7 mouse cellular contexts compared by ENCODE assay signal in the genomic region with DNA sequence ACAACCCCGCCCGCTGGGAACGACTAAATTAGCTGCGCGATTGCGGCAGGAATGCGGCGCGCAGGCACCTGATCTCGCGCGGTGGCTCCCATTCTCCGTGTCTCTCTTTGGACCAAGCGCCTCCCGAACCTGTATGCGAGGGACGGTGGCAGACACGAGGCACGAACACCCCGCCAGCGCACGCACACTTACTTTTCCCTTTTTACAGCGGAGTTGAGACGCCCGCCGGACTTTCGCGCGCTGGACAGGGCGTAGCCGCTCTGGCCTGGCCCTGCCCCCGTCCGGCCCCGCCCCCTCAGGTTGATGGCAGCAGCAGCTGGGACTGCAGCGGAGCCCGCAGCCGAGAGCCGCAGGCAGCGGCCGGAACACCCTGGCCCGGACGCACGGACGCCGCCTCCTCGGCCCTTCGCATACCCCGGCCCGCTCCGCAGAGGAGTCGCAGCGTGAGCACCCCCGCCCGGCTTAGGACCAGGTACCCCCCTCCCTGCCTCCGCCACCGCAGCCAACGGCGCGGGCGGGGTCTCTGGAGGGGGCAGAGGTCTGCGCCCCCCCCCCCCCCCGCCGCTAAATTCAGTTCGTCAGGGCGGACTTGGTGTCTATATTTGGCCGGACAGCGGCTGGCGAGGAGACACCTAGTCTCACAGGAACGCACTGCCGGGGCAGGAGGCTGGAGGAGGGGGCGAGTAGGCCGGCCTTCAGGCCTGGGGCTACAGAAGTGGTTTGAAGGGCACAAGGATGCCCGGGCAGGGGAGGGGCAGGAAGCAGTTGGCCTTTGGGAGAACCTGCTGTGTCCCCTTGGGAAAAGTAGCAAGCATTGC. TPM values are rescaled to one million over a fixed set of nuclear protein-coding genes. Genes with fewer than 3 reads are reported as not detected.
DNase-seq lines count a peak whose midpoint lies in the region; ATAC-seq and TF ChIP-seq lines count a peak whose summit lies in the region.

A gene (plus strand): TSS at position 129 of the 818 bp plus-strand sequence.

- H3K4me3 ChIP-seq in CH12.LX (replicated peaks in 1 of 3; ENCODE audit: low read depth in 2 of 3, low read length in 2 of 3, poor library complexity in 1 of 3) = peak within 1 kb of the TSS; percentile 45 to 62 (median 51)
- peak within 1 kb of the TSS; percentile 49 for H3K4me3 ChIP-seq in forebrain, embryonic 11.5 days (ENCODE audit: low read depth, low read length)
- H3K4me3 ChIP-seq in small intestine, adult 2 months (ENCODE audit: low read depth, low read length) = peak within 1 kb of the TSS; percentile 68

- peak within 1 kb of the TSS; percentile 21 for H3K9ac ChIP-seq in CH12.LX (ENCODE audit: insufficient read depth, low read depth)
- H3K9ac ChIP-seq in forebrain, embryonic 11.5 days (ENCODE audit: low read length) = peak within 1 kb of the TSS; percentile 41

- no peak for TF ChIP-seq RAD21 in CH12.LX (IDR thresholded peaks at IDR 0.05; ENCODE audit: low read depth, low read length)

- H3K4me1 ChIP-seq in CH12.LX (ENCODE audit: control insufficient read depth in 1 of 2, insufficient read depth in 2 of 2) = peaks cover 6 to 31% of the 10 kb centered on the region in 2 experiments; a peak in 3 of 4 replicates
- peaks cover 4% of the 10 kb centered on the region; the same call in 1 of the 2 replicates for H3K4me1 ChIP-seq in forebrain, embryonic 11.5 days (replicated peaks; ENCODE audit: control insufficient read depth, insufficient read depth, low read length)
- peaks cover 7% of the 10 kb centered on the region for H3K4me1 ChIP-seq in small intestine, adult 2 months (ENCODE audit: control insufficient read depth, insufficient read depth, insufficient read length, low read length)

- no peak within 1 kb of the TSS for H3K27ac ChIP-seq in CH12.LX (ENCODE audit: insufficient read depth, low read depth)
- no peak within 1 kb of the TSS for H3K27ac ChIP-seq in forebrain, embryonic 11.5 days (ENCODE audit: low read depth, low read length)
- H3K27ac ChIP-seq in small intestine, adult 2 months (ENCODE audit: insufficient read depth, low read depth, low read length) = no peak within 1 kb of the TSS

- dilution Hi-C loops in CH12.LX (cut with MboI; ENCODE audit: extremely low pct_ligation_motif_present, extremely low pct_unique_long_range_greater_than_20kb, low sequenced_read_pairs) = no loop called here

- no peak for DNase-seq in CH12.LX (ENCODE audit: extremely low read depth)
- peak; percentile 79 to 87 for DNase-seq in adrenal gland, adult (ENCODE audit: inconsistent age in 2 of 2, low spot score in 1 of 2)
- DNase-seq in forebrain, embryonic 11.5 days (ENCODE audit: low spot score) = peak; percentile 83
- peak; percentile 88 to 89 for DNase-seq in heart, postnatal 14 days
- no peak for DNase-seq in layer of hippocampus, postnatal 14 days (ENCODE audit: low spot score in 2 of 2)
- peak; percentile 84 to 86 for DNase-seq in lung, postnatal 4 days

- peaks cover 50% of the 10 kb centered on the region for H3K27me3 ChIP-seq in CH12.LX (replicated peaks)
- H3K27me3 ChIP-seq in forebrain, embryonic 11.5 days (ENCODE audit: control insufficient read depth, insufficient read depth, low read length) = peaks cover 40% of the 10 kb centered on the region
- H3K27me3 ChIP-seq in small intestine, adult 2 months (ENCODE audit: control insufficient read depth, insufficient read depth, low read length) = peaks cover 18% of the 10 kb centered on the region

- TF ChIP-seq EP300 in CH12.LX (IDR thresholded peaks at IDR 0.05; ENCODE audit: low read length) = no peak

- H3K9me3 ChIP-seq in CH12.LX (replicated peaks; ENCODE audit: low read length) = no peaks in the 10 kb centered on the region
- H3K9me3 ChIP-seq in forebrain, embryonic 11.5 days (ENCODE audit: control insufficient read depth, low read length) = no peaks in the 10 kb centered on the region

- H3K4me2 ChIP-seq in CH12.LX (ENCODE audit: insufficient read depth, low read depth, poor library complexity, severe bottlenecking) = peak within 1 kb of the TSS; percentile 31
- peak within 1 kb of the TSS; percentile 99 for H3K4me2 ChIP-seq in forebrain, embryonic 11.5 days (ENCODE audit: low read depth, low read length, severe bottlenecking)

- TF ChIP-seq CTCF in CH12.LX (conservative IDR thresholded peaks at IDR 0.05 in 1 of 2, IDR thresholded peaks at IDR 0.05 in 1 of 2; ENCODE audit: low read depth in 2 of 2, low read length in 2 of 2) = no peak
- no peak for TF ChIP-seq CTCF in small intestine, adult 2 months (IDR thresholded peaks at IDR 0.05; ENCODE audit: extremely low read depth, insufficient read length, insufficient replicate concordance, low read depth, low read length)

- peaks cover 0 to 5% of the 10 kb centered on the region in 2 experiments for H3K36me3 ChIP-seq in CH12.LX (replicated peaks in 1 of 2; ENCODE audit: control insufficient read depth in 1 of 2, insufficient read depth in 1 of 2, low read length in 1 of 2)
- H3K36me3 ChIP-seq in forebrain, embryonic 11.5 days (ENCODE audit: control insufficient read depth, insufficient read depth, low read length) = no peaks in the 10 kb centered on the region
- peaks cover 2% of the 10 kb centered on the region; the same call in 1 of the 2 replicates for H3K36me3 ChIP-seq in small intestine, adult 2 months (ENCODE audit: control insufficient read depth, insufficient read depth, low read length)

- no peaks in the 10 kb centered on the region for H3K79me2 ChIP-seq in CH12.LX (replicated peaks; ENCODE audit: control insufficient read depth, extremely low read depth, insufficient read depth, poor library complexity, severe bottlenecking)

- peak; percentile 69 for ATAC-seq in forebrain, embryonic 11.5 days (replicated peaks; ENCODE audit: low FRiP score)

- WGBS in forebrain, embryonic 11.5 days = under 1% methylated on average over 70 of the region's 73 CpGs
- WGBS in small intestine, adult 2 months = 2% methylated on average over 73 of the region's 73 CpGs

- in situ Hi-C loops in CH12.LX (cut with MboI; ENCODE audit: low pct_ligation_motif_present, low pct_unique_long_range_greater_than_20kb, low sequenced_read_pairs) = loop anchor here (25.0 kb wide), 1 partner anchor 475 kb away; a partner anchor contains a TSS

- peak; percentile 30; the same call in 1 of the 2 replicates for TF ChIP-seq POLR2A in CH12.LX (IDR thresholded peaks at IDR 0.05; ENCODE audit: low read depth, low read length)
- TF ChIP-seq POLR2A in small intestine, adult 2 months (IDR thresholded peaks at IDR 0.05; ENCODE audit: low read depth, low read length) = no peak

- intact Hi-C loops in heart, postnatal 14 days (cut with DNase I) = no loop called here

TF ChIP-seq in CH12.LX, 34 proteins besides CTCF, POLR2A, EP300 and RAD21 (continues in another document):
- no peak for TF ChIP-seq SIN3A (IDR thresholded peaks at IDR 0.05; ENCODE audit: low read length)
- TF ChIP-seq NRF1 (IDR thresholded peaks at IDR 0.05; ENCODE audit: low read depth, low read length) = no peak; the same call in 1 of the 2 replicates
- peak; percentile 96; the same call in 1 of the 2 replicates for TF ChIP-seq UBTF (IDR thresholded peaks at IDR 0.05; ENCODE audit: low read depth, low read length)
- no peak for TF ChIP-seq ZC3H11A (IDR thresholded peaks at IDR 0.05; ENCODE audit: low read depth, low read length)
- TF ChIP-seq HCFC1 (IDR thresholded peaks at IDR 0.05; ENCODE audit: low read depth, low read length) = no peak
- no peak for TF ChIP-seq PAX5 (IDR thresholded peaks at IDR 0.05; ENCODE audit: low read length)
- no peak for TF ChIP-seq USF2 (conservative IDR thresholded peaks at IDR 0.05; ENCODE audit: low read depth, low read length)
- TF ChIP-seq ZNF384 (IDR thresholded peaks at IDR 0.05; ENCODE audit: low read depth, low read length) = no peak
- TF ChIP-seq TCF12 (IDR thresholded peaks at IDR 0.05; ENCODE audit: low read depth, low read length) = peak; percentile 65
- no peak for TF ChIP-seq ZKSCAN1 (IDR thresholded peaks at IDR 0.05; ENCODE audit: borderline replicate concordance, low read depth, low read length)
- TF ChIP-seq BHLHE40 (IDR thresholded peaks at IDR 0.05; ENCODE audit: low read depth, low read length) = peak; percentile 45
- peak; percentile 58; the same call in 1 of the 2 replicates for TF ChIP-seq MAX (IDR thresholded peaks at IDR 0.05; ENCODE audit: low read length)
- no peak for TF ChIP-seq SMC3 (IDR thresholded peaks at IDR 0.05; ENCODE audit: low read depth, low read length)
- TF ChIP-seq KAT2A (IDR thresholded peaks at IDR 0.05; ENCODE audit: insufficient replicate concordance, low read length) = 0 out of 2 replicates have a peak, but pooled peaks have one; percentile 43
- TF ChIP-seq JUN (IDR thresholded peaks at IDR 0.05; ENCODE audit: insufficient read depth, low read depth, low read length) = no peak
- no peak for TF ChIP-seq CHD1 (IDR thresholded peaks at IDR 0.05; ENCODE audit: low read depth, low read length)
- no peak for TF ChIP-seq JUND (conservative IDR thresholded peaks at IDR 0.05; ENCODE audit: low read depth, low read length)
- no peak for TF ChIP-seq IRF4 (IDR thresholded peaks at IDR 0.05; ENCODE audit: low read depth, low read length)
- TF ChIP-seq ETS1 (conservative IDR thresholded peaks at IDR 0.05; ENCODE audit: low read depth, low read length) = no peak
- TF ChIP-seq MAZ (IDR thresholded peaks at IDR 0.05; ENCODE audit: low read depth, low read length) = peak; percentile 48; the same call in 1 of the 2 replicates
- no peak for TF ChIP-seq GABPA (IDR thresholded peaks at IDR 0.05; ENCODE audit: insufficient replicate concordance, low read depth, low read length)
- 0 out of 2 replicates have a peak, but pooled peaks have one; percentile 27 for TF ChIP-seq ELF1 (IDR thresholded peaks at IDR 0.05; ENCODE audit: low read depth, low read length)
- TF ChIP-seq ZMIZ1 (IDR thresholded peaks at IDR 0.05; ENCODE audit: low read depth, low read length) = no peak
- TF ChIP-seq NELFE (IDR thresholded peaks at IDR 0.05; ENCODE audit: low read depth, low read length) = no peak
- TF ChIP-seq CHD2 (IDR thresholded peaks at IDR 0.05; ENCODE audit: low read length) = 0 out of 2 replicates have a peak, but pooled peaks have one; percentile 11
- peak; percentile 80; the same call in 1 of the 2 replicates for TF ChIP-seq MXI1 (IDR thresholded peaks at IDR 0.05; ENCODE audit: low read depth, low read length)
- TF ChIP-seq MAFK (IDR thresholded peaks at IDR 0.05; ENCODE audit: insufficient replicate concordance, low read length) = no peak

RNA-seq across cellular contexts. Expression of the gene that starts here (rescaled TPM):
- total RNA-seq in CH12.LX (2012; rRNA removed) = 0.25 TPM in 1 of 2 replicates, not detected in the other
- not detected in 2 replicates for total RNA-seq in CH12.LX (2014; rRNA removed)
- polyA plus RNA-seq in CH12.LX (2012; ENCODE audit: insufficient read length, low read depth) = 0.37 and 0.39 TPM in 2 replicates
- polyA plus RNA-seq in forebrain, embryonic 11.5 days (2014; fragmentation: Nextera tagmentation; extraction: Ambion mirVana) = 0.08 and 0.40 TPM in 2 replicates
- 100 to 1,000 TPM; 188 to 189 TPM for total RNA-seq in heart, postnatal 14 days (2021)
- 10 to 100 TPM; 11.4 to 17.0 TPM for total RNA-seq in layer of hippocampus, postnatal 14 days (2021)
- polyA plus RNA-seq in small intestine, adult 2 months (2012; rRNA removed) = 0.33 and 0.70 TPM in 2 replicates

Comparison
In these comparisons a context has a peak if more than half of its experiments do, and no peak if none do; other contexts are left out.
1. RNA of the gene that starts here (total RNA-seq): 188 to 189 TPM in heart, postnatal 14 days; 11.4 to 17.0 TPM in layer of hippocampus, postnatal 14 days and 0.25 TPM in CH12.LX; every median in the first group is over 10 times any median in the second.
2. Peak in DNase-seq, ATAC-seq, H3K4me3 ChIP-seq, H3K9ac ChIP-seq and H3K4me2 ChIP-seq in forebrain, embryonic 11.5 days; RNA of the gene not detected or under 1 TPM.
3. DNase-seq: peak in adrenal gland, adult (2 of 2), heart, postnatal 14 days (2 of 2) and lung, postnatal 4 days (2 of 2); none in CH12.LX (single experiment) and layer of hippocampus, postnatal 14 days (0 of 2).
4. Peak in every context shown above with its lines, with median percentiles within 50 percentile points of each other: H3K4me3 ChIP-seq.